Mouse (Mus musculus): ENCODE measurements around the gene Slc22a2.

The Slc22a2 gene

DNA sequence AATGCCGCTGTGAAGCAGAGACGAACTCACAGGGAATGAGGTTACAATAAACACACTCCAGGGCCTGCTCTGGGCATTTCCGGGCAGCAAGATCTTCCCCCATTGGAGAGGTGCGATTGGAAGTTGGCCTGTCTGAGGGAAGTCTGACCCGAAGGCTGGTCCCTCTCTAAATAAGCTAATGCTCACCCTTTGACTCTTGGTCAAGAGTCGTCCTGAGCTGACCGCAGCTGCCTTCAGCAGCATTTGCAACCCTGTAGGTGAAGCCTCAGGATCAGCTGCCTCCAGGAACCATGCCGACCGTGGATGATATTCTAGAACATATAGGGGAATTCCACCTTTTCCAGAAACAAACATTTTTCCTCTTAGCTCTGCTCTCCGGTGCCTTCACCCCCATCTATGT is at the start of gene Slc22a2:
Slc22a2 (plus strand) TSS at position 142 of the 400 bp plus-strand sequence.
- DNase-seq (ENCODE audit: inconsistent age in 2 of 2, low spot score in 1 of 2): no peak

- DNase-seq (ENCODE audit: inconsistent age in 2 of 2, low spot score in 1 of 2): peak; percentile 67 to 92
These were observed 49.4 kb upstream of the Slc22a2 start for GRCm38 (mm10) chr17:12534353-12535145.

GRCm38 (mm10) chr17:12562215-12562614 is 21.7 kb upstream of the Slc22a2 start:
- peak in 1 of 2 experiments; percentile 20 for DNase-seq (ENCODE audit: inconsistent age in 2 of 2, low spot score in 1 of 2)

DNA sequence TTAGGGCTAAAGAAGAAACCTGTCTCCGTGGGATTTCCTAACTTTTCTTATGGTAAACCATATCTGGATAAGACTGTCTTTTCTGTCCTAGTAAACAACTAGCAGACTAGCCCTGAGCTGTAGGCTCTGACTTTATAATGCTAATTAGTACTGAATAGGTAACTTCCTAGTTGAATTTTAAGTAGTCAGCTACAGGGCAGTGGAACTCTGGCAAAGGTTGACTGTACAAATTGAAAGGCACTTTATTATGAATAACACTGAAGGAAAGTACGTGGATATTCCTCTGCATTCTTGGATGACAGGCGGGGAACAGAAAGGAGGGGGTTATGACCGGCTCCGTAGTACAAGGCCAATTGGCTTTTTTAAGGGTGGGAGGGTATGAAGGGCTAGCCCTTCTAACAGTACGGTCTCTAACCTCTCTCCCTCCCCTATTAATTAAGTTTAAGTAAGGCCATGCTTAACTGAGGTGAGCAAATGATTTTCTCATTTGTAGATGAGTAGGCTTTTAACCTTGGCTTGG is 19.4 kb upstream of the Slc22a2 start:
- peak in 1 of 2 experiments; percentile 27 for DNase-seq (ENCODE audit: inconsistent age in 2 of 2, low spot score in 1 of 2)

- DNase-seq (ENCODE audit: inconsistent age in 2 of 2, low spot score in 1 of 2): no peak
These were observed 18.5 kb upstream of the Slc22a2 start for GRCm38 (mm10) chr17:12565443-12565842.

DNA sequence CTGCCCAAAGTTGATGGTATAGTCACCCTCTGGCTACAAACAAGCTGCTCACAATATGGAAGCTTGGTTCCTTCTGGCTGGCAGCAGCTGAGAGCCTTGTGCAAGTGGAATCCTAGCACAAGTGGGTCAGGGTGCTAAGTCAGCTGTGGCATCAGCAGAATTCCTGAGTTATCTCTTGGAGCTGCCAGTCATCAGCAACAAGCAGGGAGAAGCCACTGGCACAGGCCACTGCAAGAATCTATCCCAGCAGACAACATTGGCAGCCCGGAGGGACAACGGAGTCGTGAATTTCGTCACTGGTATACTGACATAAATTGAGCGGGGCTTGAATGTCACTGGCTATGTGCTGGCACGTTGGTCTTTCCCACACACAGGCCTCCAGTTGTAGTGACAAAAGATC is 12.6 kb upstream of the Slc22a2 start:
- peak; percentile 76 to 86 for DNase-seq (ENCODE audit: inconsistent age in 2 of 2, low spot score in 1 of 2)

DNA sequence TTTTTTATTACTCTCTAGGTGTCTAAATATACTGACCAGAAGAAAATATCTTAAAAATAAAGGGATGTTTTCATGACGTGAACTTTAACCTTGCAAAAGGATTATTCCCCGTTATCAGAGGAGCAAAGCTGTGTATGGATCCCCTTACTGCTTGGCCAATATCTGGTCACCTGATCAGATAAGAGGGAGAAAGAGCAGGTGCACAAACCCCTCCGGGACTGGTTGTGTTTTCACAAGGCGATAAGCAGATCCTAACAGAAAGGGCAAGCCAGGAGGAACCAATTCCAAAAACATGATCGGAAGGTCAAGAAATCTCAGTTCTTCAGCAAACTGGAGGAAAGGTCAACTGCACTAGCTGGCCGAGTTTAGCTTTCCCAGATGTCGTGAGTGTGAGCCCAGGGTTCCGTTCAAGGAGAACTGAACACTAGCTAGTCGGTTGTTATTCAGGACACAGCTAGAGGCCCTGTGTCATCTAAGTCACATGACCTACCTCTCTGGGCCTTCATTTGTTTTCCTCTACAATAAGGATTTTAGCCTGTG is 11.9 kb upstream of the Slc22a2 start:
- DNase-seq (ENCODE audit: inconsistent age in 2 of 2, low spot score in 1 of 2): peak; percentile 36 to 79

DNA sequence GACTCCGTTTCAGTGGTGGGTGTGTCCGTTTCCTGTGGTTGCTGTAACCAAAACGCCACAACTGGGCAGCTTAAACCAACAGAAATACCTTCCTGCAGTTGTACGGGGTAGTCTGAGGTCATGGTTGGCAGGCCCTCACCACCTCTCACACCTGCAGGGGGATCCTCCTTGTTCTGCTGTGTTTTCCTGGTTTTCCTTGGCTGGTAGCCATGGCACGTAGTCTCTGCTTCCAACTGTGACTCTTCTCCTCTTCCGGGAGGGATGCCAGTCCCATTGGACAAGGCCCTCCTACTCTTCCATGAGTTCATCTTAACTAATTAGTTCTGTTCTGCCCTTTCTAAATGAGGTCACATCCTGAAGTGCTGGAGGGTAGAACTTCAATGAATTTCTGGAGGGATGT is 8.5 kb upstream of the Slc22a2 start:
- DNase-seq (ENCODE audit: inconsistent age in 2 of 2, low spot score in 1 of 2): no peak

DNA sequence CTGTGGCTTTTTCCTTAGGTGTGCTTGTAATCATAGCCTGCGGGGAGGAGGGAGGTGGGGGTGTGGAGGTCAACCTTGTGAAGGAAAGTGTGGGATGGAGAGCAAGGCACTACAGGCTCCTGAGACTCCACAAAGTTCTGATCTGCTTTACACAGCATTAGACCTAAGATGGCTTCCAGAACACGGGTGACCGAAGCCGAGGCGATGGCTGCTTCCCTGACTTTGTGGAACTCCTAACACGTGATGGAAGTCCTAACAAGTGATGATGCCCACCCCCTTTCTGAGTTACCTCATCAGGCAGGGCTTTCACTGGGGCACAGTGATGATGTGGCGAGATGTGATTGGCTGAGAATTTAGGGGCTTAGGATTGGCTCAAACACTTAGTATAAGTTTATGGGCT is 6.8 kb upstream of the Slc22a2 start:
- peak in 1 of 2 experiments; percentile 1 for DNase-seq (ENCODE audit: inconsistent age in 2 of 2, low spot score in 1 of 2)

GRCm38 (mm10) chr17:12585366-12585765 is 1.4 kb downstream of the Slc22a2 start:
- DNase-seq (ENCODE audit: inconsistent age in 2 of 2, low spot score in 1 of 2): no peak

- no peak for DNase-seq (ENCODE audit: inconsistent age in 2 of 2, low spot score in 1 of 2)
These were observed 3.0 kb downstream of the Slc22a2 start for GRCm38 (mm10) chr17:12586966-12587365.

- DNase-seq (ENCODE audit: inconsistent age in 2 of 2, low spot score in 1 of 2): no peak
These were observed 4.9 kb downstream of the Slc22a2 start for GRCm38 (mm10) chr17:12588801-12589247.

GRCm38 (mm10) chr17:12590911-12591625 is 7.1 kb downstream of the Slc22a2 start:
- no peak for DNase-seq (ENCODE audit: inconsistent age in 2 of 2, low spot score in 1 of 2)

GRCm38 (mm10) chr17:12595846-12596515 is 12.0 kb downstream of the Slc22a2 start:
- DNase-seq (ENCODE audit: inconsistent age in 2 of 2, low spot score in 1 of 2): no peak

DNA sequence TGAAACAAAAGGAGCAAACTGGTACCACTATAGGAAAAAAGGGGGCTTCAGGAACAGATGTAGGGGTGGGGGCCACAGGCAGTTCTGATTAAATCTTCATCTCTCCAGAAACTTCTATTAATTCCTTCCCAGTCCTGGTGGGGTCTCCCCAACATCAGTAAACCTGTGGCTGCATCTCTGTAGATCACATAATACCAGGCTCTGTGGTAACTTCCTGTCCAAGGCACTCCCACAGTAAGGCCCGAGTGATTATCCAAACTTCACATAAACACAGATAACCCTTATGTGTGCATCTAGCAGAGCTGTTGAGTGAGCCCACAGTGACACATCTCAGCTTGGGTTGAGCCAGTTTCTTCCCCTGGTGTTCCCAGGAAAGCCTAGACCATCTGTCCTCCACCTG is 22.7 kb downstream of the Slc22a2 start:
- DNase-seq (ENCODE audit: inconsistent age in 2 of 2, low spot score in 1 of 2): no peak

GRCm38 (mm10) chr17:12607202-12607601 is 23.3 kb downstream of the Slc22a2 start:
- no peak for DNase-seq (ENCODE audit: inconsistent age in 2 of 2, low spot score in 1 of 2)

GRCm38 (mm10) chr17:12614511-12615385 is 30.8 kb downstream of the Slc22a2 start:
- no peak for DNase-seq (ENCODE audit: inconsistent age in 2 of 2, low spot score in 1 of 2)

- no peak for DNase-seq (ENCODE audit: inconsistent age in 2 of 2, low spot score in 1 of 2)
These were observed 31.5 kb downstream of the Slc22a2 start for GRCm38 (mm10) chr17:12615429-12615828.

GRCm38 (mm10) chr17:12619641-12620040 is 35.7 kb downstream of the Slc22a2 start:
- no peak for DNase-seq (ENCODE audit: inconsistent age in 2 of 2, low spot score in 1 of 2)

DNA sequence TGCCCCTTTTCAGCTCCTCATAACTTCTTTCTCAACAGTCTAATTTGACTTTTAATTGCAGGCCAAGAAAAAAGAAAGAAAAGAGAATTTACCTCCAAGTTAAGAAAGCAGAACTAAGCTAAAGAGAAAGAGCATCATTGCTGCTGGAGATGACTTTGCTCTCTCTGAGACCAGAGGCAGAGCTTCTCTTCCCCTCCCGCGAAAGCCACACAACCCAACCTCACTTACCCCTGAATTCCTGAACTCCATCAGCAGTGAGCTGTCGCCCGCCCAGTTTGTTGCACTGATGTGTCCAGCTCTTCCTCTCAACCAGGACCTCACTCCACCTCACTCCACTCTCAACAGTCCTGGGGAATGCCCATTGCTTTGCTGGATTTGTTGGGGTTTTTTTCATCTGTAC is 44.1 kb downstream of the Slc22a2 start:
- no peak for DNase-seq (ENCODE audit: inconsistent age in 2 of 2, low spot score in 1 of 2)
